Mouse (Mus musculus) ES-Bruce4 (cell line): ENCODE data around the gene Adprh. TPM values are rescaled to one million over a fixed set of nuclear protein-coding genes. Genes with fewer than 3 reads are reported as not detected.
"Not testable (repeated sequence)": the region's sequence is repeated elsewhere in the genome, so short reads cannot be mapped to it uniquely, and the experiment has no call there.

ENCODE experiments used
- H3K27ac ChIP-seq: 2 replicates; pipeline ENCODE4 v1.5.1; 2012; ENCODE audit warnings: low read length, inconsistent platforms; ENCODE audit not compliant: insufficient read depth
- H3K27me3 ChIP-seq: 2 replicates; pipeline ENCODE4 v1.6.1; 2012; ENCODE audit warnings: mild to moderate bottlenecking, low read length, inconsistent platforms; ENCODE audit not compliant: control insufficient read depth, poor library complexity, insufficient read depth, severe bottlenecking
- H3K36me3 ChIP-seq: 2 replicates; pipeline ENCODE4 v1.6.1; 2012; ENCODE audit warnings: inconsistent platforms, mild to moderate bottlenecking, low read length, moderate library complexity; ENCODE audit not compliant: control insufficient read depth, poor library complexity, insufficient read depth, severe bottlenecking
- H3K4me1 ChIP-seq: one replicate; pipeline ENCODE4 v1.8.1; 2011; ENCODE audit warnings: low read length; ENCODE audit not compliant: control insufficient read depth, insufficient read depth
- H3K4me3 ChIP-seq: 2 replicates; pipeline ENCODE4 v1.5.1; 2011; ENCODE audit warnings: low read depth, mild to moderate bottlenecking, low read length
- H3K9ac ChIP-seq: 2 replicates; pipeline ENCODE4 v1.6.1; 2012; ENCODE audit warnings: low read depth, mild to moderate bottlenecking, inconsistent platforms; ENCODE audit not compliant: poor library complexity, severe bottlenecking
- H3K9me3 ChIP-seq: replicated peaks from 2 replicates; pipeline ENCODE4 v1.6.1; 2012; ENCODE audit warnings: mild to moderate bottlenecking, low read length, inconsistent platforms; ENCODE audit not compliant: control insufficient read depth, poor library complexity, insufficient read depth, severe bottlenecking
- CTCF ChIP-seq: IDR thresholded peaks from one replicate; pipeline ENCODE4 v1.8.1; 2011; ENCODE audit warnings: low read depth, low read length
- EP300 ChIP-seq: IDR thresholded peaks from 2 replicates; pipeline ENCODE4 v1.6.1; 2011; ENCODE audit warnings: low read depth, low read length; ENCODE audit not compliant: insufficient read depth
- POLR2A ChIP-seq: IDR thresholded peaks from one replicate; pipeline ENCODE4 v1.8.1; 2011; ENCODE audit warnings: low read length; ENCODE audit not compliant: insufficient read depth
- polyA plus RNA-seq: library from polyadenylated mRNA; stranded (reverse); fragments of >200 nt; gene quantifications from 2 replicates; pipeline ENCODE4 v1.2.4, GENCODE M21; 2011; ENCODE audit warnings: low read depth; ENCODE audit not compliant: missing spikeins, insufficient read depth, insufficient read length

Gene Adprh
- polyA plus RNA-seq, 1 experiment = 50.7 TPM

DNA sequence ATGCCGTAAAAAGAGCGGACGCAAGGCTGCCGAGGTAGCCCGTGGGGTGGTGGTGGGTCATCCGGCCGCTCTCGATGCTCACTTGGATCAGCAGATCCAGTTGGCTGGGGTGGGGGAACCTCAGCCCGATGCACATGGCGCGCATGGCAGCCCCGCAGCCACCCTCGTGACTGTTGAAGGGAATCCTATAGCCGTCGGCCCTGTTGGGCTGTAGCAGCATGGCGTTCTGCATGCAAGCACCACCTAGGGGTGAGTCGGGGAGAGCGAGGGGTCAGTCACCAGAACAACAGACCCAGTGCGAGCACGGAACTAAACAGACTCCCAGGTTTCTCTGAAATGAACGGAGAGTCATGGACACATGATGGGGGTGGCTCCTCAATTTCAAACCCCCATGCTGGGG, 5.1 kb downstream of the Adprh start:
- H3K9ac ChIP-seq = no peak overlapping the region
- H3K9me3 ChIP-seq = peaks cover 19% of the 10 kb centered on the region
- H3K27ac ChIP-seq = no peak overlapping the region
- H3K27me3 ChIP-seq = no peaks in the 10 kb centered on the region
- peaks cover 1% of the 10 kb centered on the region for H3K4me1 ChIP-seq
- H3K36me3 ChIP-seq = peaks cover 34% of the 10 kb centered on the region
- H3K4me3 ChIP-seq = no peak overlapping the region
- peak; percentile 46 for TF ChIP-seq CTCF
- no peak for TF ChIP-seq POLR2A

- not testable (repeated sequence) for H3K27me3 ChIP-seq, H3K4me3 ChIP-seq, H3K27ac ChIP-seq, H3K9ac ChIP-seq, H3K4me1 ChIP-seq
- H3K9me3 ChIP-seq = peaks cover 19% of the 10 kb centered on the region
- peaks cover 34% of the 10 kb centered on the region for H3K36me3 ChIP-seq
These were observed 6.4 kb downstream of the Adprh start for GRCm38 (mm10) chr16:38446141-38446540.

GRCm38 (mm10) chr16:38445576-38445975, 6.9 kb downstream of the Adprh start:
- Histone ChIP-seq H3K36me3 (peaks cover 34% of the 10 kb centered on the region), H3K27me3 (no peaks in the 10 kb centered on the region), H3K4me3 (no peak overlapping the region), H3K9me3 (peaks cover 19% of the 10 kb centered on the region), H3K4me1 (peaks cover 1% of the 10 kb centered on the region), H3K9ac (no peak overlapping the region), H3K27ac (peak overlapping the region; percentile 4; the same call in 1 of the 2 replicates)
- TF ChIP-seq CTCF = no peak
- TF ChIP-seq POLR2A = no peak
- no peak for TF ChIP-seq EP300

DNA sequence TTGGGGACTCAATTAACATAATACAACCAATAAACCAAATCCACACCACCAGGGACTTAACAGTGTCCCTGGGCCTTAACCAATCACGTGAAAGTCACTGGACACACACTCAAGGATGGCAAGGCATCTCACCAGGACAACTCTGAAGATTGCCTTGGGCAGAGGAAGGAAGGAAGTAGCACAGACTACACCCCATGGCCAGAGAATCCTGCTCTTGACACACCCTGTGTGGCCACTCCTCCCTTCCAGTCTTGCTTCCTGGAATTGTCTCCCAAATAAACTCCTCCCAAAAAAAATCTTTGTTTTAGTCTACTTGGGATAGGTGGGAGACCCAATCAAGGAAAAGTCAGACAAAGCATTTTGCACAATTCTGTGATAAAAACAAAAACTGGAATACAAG, 7.5 kb downstream of the Adprh start:
- H3K27me3 ChIP-seq = no peaks in the 10 kb centered on the region
- no peak overlapping the region for H3K9ac ChIP-seq
- H3K27ac ChIP-seq = peak overlapping the region; percentile 4; the same call in 1 of the 2 replicates
- TF ChIP-seq EP300 = peak; percentile 70
- no peak for TF ChIP-seq POLR2A
- no peak for TF ChIP-seq CTCF
- H3K36me3 ChIP-seq = peaks cover 32% of the 10 kb centered on the region
- H3K4me3 ChIP-seq = no peak overlapping the region
- H3K4me1 ChIP-seq = peaks cover 1% of the 10 kb centered on the region
- peaks cover 19% of the 10 kb centered on the region for H3K9me3 ChIP-seq

GRCm38 (mm10) chr16:38443721-38444464, 8.6 kb downstream of the Adprh start:
- Histone ChIP-seq H3K9ac (no peak overlapping the region), H3K4me3 (no peak overlapping the region), H3K36me3 (peaks cover 24% of the 10 kb centered on the region), H3K9me3 (peaks cover 19% of the 10 kb centered on the region), H3K27ac (peak overlapping the region; percentile 80), H3K27me3 (no peaks in the 10 kb centered on the region), H3K4me1 (peaks cover under 1% of the 10 kb centered on the region)
- TF ChIP-seq CTCF = no peak
- no peak for TF ChIP-seq POLR2A
- TF ChIP-seq EP300 = no peak

GRCm38 (mm10) chr16:38442216-38442615, 10.3 kb downstream of the Adprh start:
- Histone ChIP-seq H3K4me3 (no peak overlapping the region), H3K9me3 (peaks cover 19% of the 10 kb centered on the region), H3K4me1 (no peaks in the 10 kb centered on the region), H3K36me3 (peaks cover 24% of the 10 kb centered on the region), H3K27me3 (no peaks in the 10 kb centered on the region), H3K27ac (no peak overlapping the region), H3K9ac (no peak overlapping the region)
- no peak for TF ChIP-seq EP300
- TF ChIP-seq CTCF = no peak
- no peak for TF ChIP-seq POLR2A
